Mouse (Mus musculus) forebrain, embryonic 12.5 days (tissue): Measurements from ENCODE around the gene Abhd14b. TPM values are rescaled to one million over a fixed set of nuclear protein-coding genes. Genes with fewer than 3 reads are reported as not detected.

Experiments used
- ATAC-seq: fragments of 200-750 bp; cut with Nextera tagmentation; 2 replicates; pipeline ENCODE4 v1.8.0; 2017; ENCODE audit warnings: moderate TSS enrichment; ENCODE audit not compliant: low FRiP score
- H3K27ac ChIP-seq: fragments of 300-500 bp; sonication (generic); 2 replicates; pipeline ENCODE4 v1.5.1; 2016; ENCODE audit warnings: mild to moderate bottlenecking
- H3K27me3 ChIP-seq: fragments of 300-500 bp; sonication (generic); 2 replicates; pipeline ENCODE4 v1.6.1; 2016; ENCODE audit warnings: mild to moderate bottlenecking
- H3K36me3 ChIP-seq: fragments of 300-500 bp; sonication (generic); replicated peaks from 2 replicates; pipeline ENCODE4 v1.6.1; 2016; ENCODE audit warnings: mild to moderate bottlenecking
- H3K4me1 ChIP-seq: fragments of 300-500 bp; sonication (generic); 2 replicates; pipeline ENCODE4 v1.6.1; 2016
- H3K4me2 ChIP-seq: fragments of 300-500 bp; sonication (generic); 2 replicates; pipeline ENCODE4 v1.6.1; 2016; ENCODE audit warnings: mild to moderate bottlenecking, moderate library complexity
- H3K4me3 ChIP-seq: fragments of 300-500 bp; sonication (generic); replicated peaks from 2 replicates; pipeline ENCODE4 v1.5.1; 2016; ENCODE audit warnings: mild to moderate bottlenecking
- H3K9ac ChIP-seq: fragments of 300-500 bp; sonication (generic); 2 replicates; pipeline ENCODE4 v1.6.1; 2016; ENCODE audit warnings: mild to moderate bottlenecking
- H3K9me3 ChIP-seq: fragments of 300-500 bp; sonication (generic); 2 replicates; pipeline ENCODE4 v1.6.1; 2016
- WGBS: fragments of 180-500 bp; shearing (Covaris S2); methylation state at CpG from one replicate; pipeline ENCODE4 v1.1.7; 2016; 5-methylcytosine and 5-hydroxymethylcytosine counted together
- polyA plus RNA-seq: library from polyadenylated mRNA; unstranded; fragments of >200 nt; fragmentation: Nextera tagmentation; extraction: Ambion mirVana; gene quantifications from 2 replicates; pipeline ENCODE4 v1.2.1, GENCODE M21; 2016

Abhd14b gene
- polyA plus RNA-seq, 1 experiment from 2014 or later: 4.4 TPM

- H3K4me2 ChIP-seq: peak overlapping the region; percentile 8; the same call in 1 of the 2 replicates
- H3K4me3 ChIP-seq: no peak overlapping the region; the same call in 1 of the 2 replicates
- peaks cover 42% of the 10 kb centered on the region for H3K4me1 ChIP-seq
- WGBS: 1% methylated on average over 6 of the region's 6 CpGs
- ATAC-seq: peak; percentile 15; the same call in 1 of the 2 replicates
- peak overlapping the region; percentile 45; the same call in 1 of the 2 replicates for H3K9ac ChIP-seq
- no peaks in the 10 kb centered on the region for H3K9me3 ChIP-seq
- H3K27ac ChIP-seq: no peak overlapping the region
- H3K27me3 ChIP-seq: peaks cover 14% of the 10 kb centered on the region; the same call in 1 of the 2 replicates
- H3K36me3 ChIP-seq: no peaks in the 10 kb centered on the region
Measured at GRCm38 (mm10) chr9:106474456-106474855, 27.2 kb downstream of the Abhd14b start.

GRCm38 (mm10) chr9:106475046-106475445 is 27.8 kb downstream of the Abhd14b start:
- Histone ChIP-seq H3K36me3 (peaks cover 3% of the 10 kb centered on the region; the same call in 1 of the 2 replicates), H3K4me1 (peaks cover 42% of the 10 kb centered on the region), H3K4me2 (no peak overlapping the region), H3K9me3 (no peaks in the 10 kb centered on the region), H3K4me3 (no peak overlapping the region; the same call in 1 of the 2 replicates), H3K9ac (peak overlapping the region; percentile 45; the same call in 1 of the 2 replicates), H3K27ac (no peak overlapping the region), H3K27me3 (peaks cover 14% of the 10 kb centered on the region; the same call in 1 of the 2 replicates)
- 70% methylated on average over 7 of the region's 7 CpGs for WGBS
- no peak for ATAC-seq

- WGBS: 88% methylated on average over 10 of the region's 10 CpGs
- Histone ChIP-seq H3K9me3 (no peaks in the 10 kb centered on the region), H3K4me1 (peaks cover 42% of the 10 kb centered on the region), H3K9ac (peak within 1 kb of the TSS; percentile 45; the same call in 1 of the 2 replicates), H3K4me2 (peak within 1 kb of the TSS; percentile 31), H3K27me3 (peaks cover 14% of the 10 kb centered on the region; the same call in 1 of the 2 replicates), H3K36me3 (peaks cover 7% of the 10 kb centered on the region), H3K27ac (no peak within 1 kb of the TSS), H3K4me3 (peak within 1 kb of the TSS; percentile 73; the same call in 1 of the 2 replicates)
- no peak for ATAC-seq
Measured at GRCm38 (mm10) chr9:106475663-106476001, 28.4 kb downstream of the Abhd14b start, which contains the start of gene Rrp9. Gene Rrp9 (plus strand): TSS chr9:106475963.

GRCm38 (mm10) chr9:106476002-106476923 is 29.0 kb downstream of the Abhd14b start:
- 0 out of 2 replicates have a peak overlapping the region, but pooled peaks have one; percentile 13 for H3K9ac ChIP-seq
- no peak overlapping the region for H3K27ac ChIP-seq

GRCm38 (mm10) chr9:106476924-106477484 is 29.7 kb downstream of the Abhd14b start, which contains the start of gene Parp3:
Gene Parp3 (minus strand): TSS chr9:106476949.
- H3K27me3 ChIP-seq: peaks cover 10% of the 10 kb centered on the region; the same call in 1 of the 2 replicates
- WGBS: under 1% methylated on average over 41 of the region's 41 CpGs
- peak within 1 kb of the TSS; percentile 66 for H3K9ac ChIP-seq
- H3K4me3 ChIP-seq: peak within 1 kb of the TSS; percentile 73
- H3K27ac ChIP-seq: no peak within 1 kb of the TSS
- H3K4me1 ChIP-seq: peaks cover 37% of the 10 kb centered on the region
- H3K4me2 ChIP-seq: peak within 1 kb of the TSS; percentile 98
- H3K36me3 ChIP-seq: peaks cover 21% of the 10 kb centered on the region
- peak; percentile 98 for ATAC-seq
- H3K9me3 ChIP-seq: no peaks in the 10 kb centered on the region

More at GRCm38 (mm10) chr9:106476002-106476923, 29.0 kb downstream of the Abhd14b start:
- H3K36me3 ChIP-seq: peaks cover 13% of the 10 kb centered on the region
- WGBS: 41% methylated on average over 16 of the region's 16 CpGs
- no peaks in the 10 kb centered on the region for H3K9me3 ChIP-seq
- ATAC-seq: peak; percentile 61
- 0 out of 2 replicates have a peak overlapping the region, but pooled peaks have one; percentile 73 for H3K4me3 ChIP-seq
- peaks cover 42% of the 10 kb centered on the region for H3K4me1 ChIP-seq
- peak overlapping the region; percentile 31 for H3K4me2 ChIP-seq
- peaks cover 14% of the 10 kb centered on the region; the same call in 1 of the 2 replicates for H3K27me3 ChIP-seq

- peaks cover 26% of the 10 kb centered on the region for H3K36me3 ChIP-seq
- peak overlapping the region; percentile 98 for H3K4me2 ChIP-seq
- H3K9ac ChIP-seq: peak overlapping the region; percentile 66
- H3K4me3 ChIP-seq: peak overlapping the region; percentile 73
- 7% methylated on average over 16 of the region's 16 CpGs for WGBS
- ATAC-seq: no peak
- no peak overlapping the region for H3K27ac ChIP-seq
- no peaks in the 10 kb centered on the region for H3K9me3 ChIP-seq
- H3K4me1 ChIP-seq: peaks cover 32% of the 10 kb centered on the region
- peaks cover 9% of the 10 kb centered on the region; the same call in 1 of the 2 replicates for H3K27me3 ChIP-seq
Measured at GRCm38 (mm10) chr9:106477649-106478048, 30.4 kb downstream of the Abhd14b start.

- Histone ChIP-seq H3K4me1 (peaks cover 32% of the 10 kb centered on the region), H3K36me3 (peaks cover 30% of the 10 kb centered on the region), H3K9ac (peak overlapping the region; percentile 66), H3K4me3 (peak overlapping the region; percentile 73), H3K4me2 (peak overlapping the region; percentile 98), H3K27me3 (peaks cover 9% of the 10 kb centered on the region; the same call in 1 of the 2 replicates), H3K9me3 (no peaks in the 10 kb centered on the region), H3K27ac (no peak overlapping the region)
- ATAC-seq: no peak
- 84% methylated on average over 9 of the region's 9 CpGs for WGBS
Measured at GRCm38 (mm10) chr9:106478101-106478500, 30.8 kb downstream of the Abhd14b start.

GRCm38 (mm10) chr9:106480541-106480940 is 33.3 kb downstream of the Abhd14b start:
- Histone ChIP-seq H3K27me3 (no peaks in the 10 kb centered on the region), H3K4me3 (no peak overlapping the region), H3K9me3 (no peaks in the 10 kb centered on the region), H3K4me1 (peaks cover 17% of the 10 kb centered on the region), H3K27ac (no peak overlapping the region), H3K9ac (no peak overlapping the region), H3K36me3 (peaks cover 54% of the 10 kb centered on the region), H3K4me2 (no peak overlapping the region)
- 94% methylated on average over 7 of the region's 7 CpGs for WGBS
- ATAC-seq: no peak

GRCm38 (mm10) chr9:106481075-106481474 is 33.8 kb downstream of the Abhd14b start:
- ATAC-seq: no peak
- Histone ChIP-seq H3K4me1 (peaks cover 16% of the 10 kb centered on the region), H3K9me3 (no peaks in the 10 kb centered on the region), H3K9ac (no peak overlapping the region), H3K27me3 (no peaks in the 10 kb centered on the region), H3K36me3 (peaks cover 59% of the 10 kb centered on the region), H3K4me3 (no peak overlapping the region), H3K27ac (no peak overlapping the region), H3K4me2 (no peak overlapping the region)
- WGBS: 94% methylated on average over 15 of the region's 15 CpGs

GRCm38 (mm10) chr9:106481676-106482075 is 34.4 kb downstream of the Abhd14b start:
- H3K4me2 ChIP-seq: no peak overlapping the region
- peaks cover 61% of the 10 kb centered on the region for H3K36me3 ChIP-seq
- ATAC-seq: no peak
- H3K27ac ChIP-seq: no peak overlapping the region
- no peak overlapping the region for H3K4me3 ChIP-seq
- 94% methylated on average over 13 of the region's 13 CpGs for WGBS
- H3K9me3 ChIP-seq: no peaks in the 10 kb centered on the region
- no peak overlapping the region for H3K9ac ChIP-seq
- H3K4me1 ChIP-seq: peaks cover 10% of the 10 kb centered on the region
- H3K27me3 ChIP-seq: no peaks in the 10 kb centered on the region

- ATAC-seq: no peak
- Histone ChIP-seq H3K36me3 (peaks cover 61% of the 10 kb centered on the region), H3K27me3 (no peaks in the 10 kb centered on the region)
Measured at GRCm38 (mm10) chr9:106482578-106483115, 35.4 kb downstream of the Abhd14b start.

GRCm38 (mm10) chr9:106483136-106483535 is 35.9 kb downstream of the Abhd14b start:
- Histone ChIP-seq H3K27me3 (no peaks in the 10 kb centered on the region), H3K4me2 (no peak overlapping the region), H3K36me3 (peaks cover 61% of the 10 kb centered on the region), H3K9me3 (no peaks in the 10 kb centered on the region), H3K4me3 (no peak overlapping the region), H3K9ac (no peak overlapping the region), H3K27ac (no peak overlapping the region), H3K4me1 (peaks cover 2% of the 10 kb centered on the region)
- ATAC-seq: no peak
- WGBS: 96% methylated on average over 10 of the region's 10 CpGs

More at GRCm38 (mm10) chr9:106482578-106483115, 35.4 kb downstream of the Abhd14b start:
- H3K27ac ChIP-seq: no peak overlapping the region
- no peak overlapping the region for H3K4me3 ChIP-seq
- H3K9me3 ChIP-seq: no peaks in the 10 kb centered on the region
- H3K4me1 ChIP-seq: peaks cover 7% of the 10 kb centered on the region
- no peak overlapping the region for H3K9ac ChIP-seq
- 91% methylated on average over 17 of the region's 17 CpGs for WGBS
- H3K4me2 ChIP-seq: no peak overlapping the region
